Mouse (Mus musculus) MEL (cell line): ENCODE measurements at regions not wholly inside any gene's neighbourhood (a gene's known extent, or its start where the extent isn't known, plus 50 kb on each side); places are given as distances from the start of the nearest gene placed in this dataset.

Experiments
- CHD1 ChIP-seq: IDR thresholded peaks from 2 replicates; pipeline ENCODE4 v1.6.1; 2012; ENCODE audit warnings: low read depth, mild to moderate bottlenecking, inconsistent platforms, low read length, improper control_type of control experiment
- CTCF ChIP-seq, 3 experiments: IDR thresholded peaks in 2 of 3; conservative IDR thresholded peaks in 1 of 3; 2 replicates each; pipeline ENCODE4 v1.5.1; 2011 to 2012; ENCODE audit warnings: low read length in 3 of 3, low read depth in 2 of 3, mild to moderate bottlenecking in 2 of 3, improper control_type of control experiment in 1 of 3, inconsistent platforms in 1 of 3, mixed read lengths in 1 of 3, moderate library complexity in 1 of 3; ENCODE audit not compliant: control insufficient read depth in 1 of 3, insufficient read depth in 1 of 3, poor library complexity in 1 of 3, severe bottlenecking in 1 of 3
- E2F4 ChIP-seq: IDR thresholded peaks from 2 replicates; pipeline ENCODE4 v1.6.1; 2011; ENCODE audit warnings: low read depth, low read length, improper control_type of control experiment, borderline replicate concordance
- HCFC1 ChIP-seq: IDR thresholded peaks from 2 replicates; pipeline ENCODE4 v1.6.1; 2012; ENCODE audit warnings: low read depth, mild to moderate bottlenecking, inconsistent platforms, low read length, improper control_type of control experiment, moderate library complexity
- MAFK ChIP-seq: IDR thresholded peaks from 2 replicates; pipeline ENCODE4 v1.6.1; 2011; ENCODE audit warnings: low read depth, mild to moderate bottlenecking, low read length, improper control_type of control experiment, borderline replicate concordance
- MAZ ChIP-seq: IDR thresholded peaks from 2 replicates; pipeline ENCODE4 v1.6.1; 2012; ENCODE audit warnings: low read depth, mild to moderate bottlenecking, inconsistent platforms, low read length, improper control_type of control experiment
- MEF2A ChIP-seq: IDR thresholded peaks from 2 replicates; pipeline ENCODE4 v1.6.1; 2014; ENCODE audit warnings: low read depth, mild to moderate bottlenecking, inconsistent platforms, low read length, improper control_type of control experiment; ENCODE audit not compliant: poor library complexity, insufficient replicate concordance, severe bottlenecking; ENCODE audit errors: extremely low read depth
- NRF1 ChIP-seq: IDR thresholded peaks from 2 replicates; pipeline ENCODE4 v1.6.1; 2014; ENCODE audit warnings: low read depth, mild to moderate bottlenecking, inconsistent platforms, low read length, improper control_type of control experiment, moderate library complexity; ENCODE audit not compliant: poor library complexity, insufficient read depth, severe bottlenecking
- POLR2A ChIP-seq, 2 experiments: IDR thresholded peaks; 2 replicates each; pipeline ENCODE4 v1.6.1; 2011 to 2012; ENCODE audit warnings: low read length in 2 of 2, mild to moderate bottlenecking in 2 of 2, control low read depth in 1 of 2, improper control_type of control experiment in 1 of 2, low read depth in 1 of 2, moderate library complexity in 1 of 2; ENCODE audit not compliant: control insufficient read depth in 1 of 2, insufficient read depth in 1 of 2, poor library complexity in 1 of 2
- SMC3 ChIP-seq: IDR thresholded peaks from 2 replicates; pipeline ENCODE4 v1.6.1; 2011; ENCODE audit warnings: low read depth, low read length, improper control_type of control experiment
- TBP ChIP-seq: IDR thresholded peaks from 2 replicates; pipeline ENCODE4 v1.8.0; 2011; ENCODE audit warnings: low read depth, low read length, improper control_type of control experiment
- USF1 ChIP-seq: IDR thresholded peaks from 2 replicates; pipeline ENCODE4 v1.6.1; 2014; ENCODE audit warnings: low read depth, mild to moderate bottlenecking, inconsistent platforms, low read length, improper control_type of control experiment, moderate library complexity
- USF2 ChIP-seq, 2 experiments: IDR thresholded peaks; 2 replicates each; pipeline ENCODE4 v1.6.1; 2011 to 2012; ENCODE audit warnings: improper control_type of control experiment in 2 of 2, low read length in 2 of 2, borderline replicate concordance in 1 of 2, inconsistent platforms in 1 of 2, low read depth in 1 of 2, mild to moderate bottlenecking in 1 of 2; ENCODE audit not compliant: insufficient read depth in 1 of 2

- no peak for TF ChIP-seq E2F4
- TF ChIP-seq POLR2A (IDR thresholded peaks at IDR 0.05; ENCODE audit: control insufficient read depth in 1 of 2, insufficient read depth in 1 of 2, low read depth in 1 of 2, low read length in 2 of 2, poor library complexity in 1 of 2), result no peak
- no peak for TF ChIP-seq USF2 (IDR thresholded peaks at IDR 0.05; ENCODE audit: borderline replicate concordance in 1 of 2, insufficient read depth in 1 of 2, low read depth in 1 of 2, low read length in 2 of 2)
- no peak for TF ChIP-seq MAFK
- no peak for TF ChIP-seq NRF1
- no peak for TF ChIP-seq TBP
- TF ChIP-seq MAZ, result no peak
- TF ChIP-seq CTCF (IDR thresholded peaks at IDR 0.05 in 2 of 3, conservative IDR thresholded peaks at IDR 0.05 in 1 of 3; ENCODE audit: control insufficient read depth in 1 of 3, insufficient read depth in 1 of 3, low read depth in 2 of 3, low read length in 3 of 3, poor library complexity in 1 of 3, severe bottlenecking in 1 of 3), result no peak
- TF ChIP-seq HCFC1, result no peak
- TF ChIP-seq MEF2A, result no peak
- no peak for TF ChIP-seq USF1
- TF ChIP-seq SMC3, result no peak
- TF ChIP-seq CHD1, result no peak
Observed at GRCm38 (mm10) chr6:51162208-51163082, 270.0 kb upstream of the Nfe2l3 start.
